Mouse (Mus musculus): ENCODE results near the gene Golga5.

DNA sequence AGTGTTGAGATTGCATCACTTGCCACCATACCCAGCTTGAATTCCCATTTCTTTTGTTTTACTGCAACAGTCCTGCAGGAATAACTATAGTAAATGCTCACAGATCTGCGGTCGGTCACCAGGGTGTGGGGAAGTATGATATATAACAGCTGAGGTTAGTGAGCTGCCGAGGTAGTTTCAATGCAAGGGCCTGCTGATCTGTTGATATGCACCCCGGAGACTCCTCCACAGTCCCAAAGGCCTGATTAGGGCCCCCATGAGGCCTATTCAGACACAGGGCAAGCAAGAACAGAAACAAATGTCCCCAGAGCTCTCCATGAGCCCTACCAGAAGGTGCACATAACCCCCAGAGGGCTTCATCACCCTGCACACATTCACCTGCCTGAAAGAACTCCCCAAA, 38.7 kb upstream of the Golga5 start:
- no peak for TF ChIP-seq CTCF (conservative IDR thresholded peaks at IDR 0.05 in 1 of 2, IDR thresholded peaks at IDR 0.05 in 1 of 2; ENCODE audit: low read depth in 2 of 2, low read length in 2 of 2)
- TF ChIP-seq MAX (IDR thresholded peaks at IDR 0.05; ENCODE audit: low read length) = no peak
- no peak for TF ChIP-seq USF2 (conservative IDR thresholded peaks at IDR 0.05; ENCODE audit: low read depth, low read length)
- no peak for TF ChIP-seq E2F4 (IDR thresholded peaks at IDR 0.05; ENCODE audit: insufficient replicate concordance, low read depth, low read length)
- TF ChIP-seq ZNF384 (IDR thresholded peaks at IDR 0.05; ENCODE audit: low read depth, low read length) = no peak
